Mouse (Mus musculus) small intestine, adult 2 months (tissue): ENCODE results near the gene Ptges2.

Experiments used
- CTCF ChIP-seq: fragments of 200-500 bp; IDR thresholded peaks from 2 replicates; pipeline ENCODE4 v1.5.1; 2012; ENCODE audit warnings: low read depth, mild to moderate bottlenecking, control low read depth, inconsistent platforms, low read length, moderate library complexity, mixed read lengths; ENCODE audit not compliant: insufficient replicate concordance, insufficient read length; ENCODE audit errors: extremely low read depth
- POLR2A ChIP-seq: fragments of 200-500 bp; IDR thresholded peaks from 2 replicates; pipeline ENCODE4 v1.6.1; 2012; ENCODE audit warnings: low read depth, mild to moderate bottlenecking, control low read depth, inconsistent platforms, low read length, moderate library complexity

DNA sequence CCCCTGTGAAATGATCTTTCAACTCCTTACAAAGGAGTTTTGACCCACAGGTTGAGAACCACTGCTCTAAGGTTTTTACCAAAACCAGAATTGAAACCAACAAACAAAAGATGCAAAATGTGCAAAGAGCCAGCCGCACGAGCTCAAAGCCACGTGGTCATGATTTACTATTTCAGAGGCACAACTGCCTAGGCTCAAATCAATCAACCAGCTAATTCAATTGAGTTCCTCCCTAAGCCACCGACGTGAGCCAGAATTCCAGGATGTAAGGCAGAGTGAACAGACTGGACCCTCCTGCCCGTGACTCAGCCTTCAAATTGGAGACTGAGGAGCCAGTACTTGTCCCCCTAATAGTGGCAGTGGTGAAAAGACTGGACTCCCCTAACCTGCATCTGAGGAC lies 43.5 kb downstream of the Ptges2 start:
- no peak for TF ChIP-seq CTCF
- TF ChIP-seq POLR2A: no peak
